Mouse (Mus musculus): ENCODE data around the gene Pilra.
"Not testable (repeated sequence)": the region's sequence is repeated elsewhere in the genome, so short reads cannot be mapped to it uniquely, and the experiment has no call there.

The Pilra gene

DNA sequence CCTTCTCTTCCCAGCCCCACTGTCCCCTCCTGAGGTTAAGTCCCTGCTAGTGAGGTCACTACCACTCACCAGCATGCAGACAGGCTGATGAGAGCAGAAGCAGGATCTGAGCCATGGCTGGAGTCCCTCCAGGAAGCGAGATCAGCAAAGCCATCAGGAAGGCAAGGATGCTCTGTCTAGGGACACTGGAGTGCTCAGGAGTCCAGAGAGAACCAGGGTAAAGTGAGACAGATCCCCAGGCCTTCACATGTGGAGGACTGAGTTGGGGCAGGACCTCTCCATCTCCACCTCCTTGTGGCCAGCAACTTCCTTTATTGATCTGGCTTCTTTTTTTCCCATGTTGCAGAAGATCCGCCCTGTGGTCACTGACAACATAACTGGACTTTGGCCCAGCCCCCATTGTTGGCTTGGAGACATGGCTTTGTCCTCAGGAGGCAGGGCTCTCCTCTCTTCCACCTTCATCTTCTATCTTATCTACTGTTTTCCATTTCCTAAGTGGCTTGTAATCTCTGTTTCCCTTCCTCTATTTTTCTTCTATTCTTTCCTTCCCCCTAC, at the start of gene Pilra:
Pilra (minus strand) TSS at position 316 of the 555 bp plus-strand sequence.
- DNase-seq = not testable (repeated sequence)

- no peak for DNase-seq
Measured at GRCm38 (mm10) chr5:137883345-137883744, 47.3 kb upstream of the Pilra start.

GRCm38 (mm10) chr5:137882922-137883321, 46.8 kb upstream of the Pilra start:
- no peak for DNase-seq

GRCm38 (mm10) chr5:137877860-137878259, 41.8 kb upstream of the Pilra start:
- no peak for DNase-seq

DNA sequence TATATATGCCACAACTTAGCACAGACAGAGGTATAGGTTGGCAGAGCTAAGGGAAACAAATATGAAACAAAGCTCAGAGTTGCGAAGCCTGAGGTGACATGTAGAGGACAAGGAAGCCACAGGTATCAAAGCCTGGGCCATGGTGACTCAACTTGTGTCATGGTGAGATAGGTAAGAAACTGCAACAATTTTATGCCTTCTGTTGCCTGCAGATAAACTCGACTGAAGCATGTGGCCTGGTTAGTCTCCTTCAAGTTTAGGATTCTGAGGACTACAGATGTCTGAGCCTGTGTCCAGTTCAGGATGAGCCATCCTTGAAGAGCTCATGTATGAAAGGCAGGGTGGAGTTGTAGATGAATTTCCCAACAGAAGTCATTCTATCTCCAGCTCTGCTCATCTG, 39.0 kb upstream of the Pilra start:
- DNase-seq = no peak

DNA sequence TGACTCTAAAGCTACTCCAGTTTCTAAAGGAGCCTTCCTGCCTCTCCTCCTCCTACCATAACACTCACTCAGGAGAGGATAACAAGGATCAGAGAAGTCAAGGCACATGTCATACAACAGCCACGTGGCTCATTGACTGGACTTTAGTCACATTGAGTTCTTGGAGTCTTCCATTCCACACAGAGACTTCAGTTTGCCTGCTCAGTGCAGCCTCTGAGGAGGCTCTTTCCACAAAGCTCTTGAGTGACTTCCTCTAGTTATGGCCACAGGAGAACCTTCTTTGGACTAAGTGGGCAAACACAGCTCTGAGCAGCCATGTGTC, 36.3 kb upstream of the Pilra start:
- DNase-seq = not testable (repeated sequence)

GRCm38 (mm10) chr5:137871644-137872380, 35.7 kb upstream of the Pilra start, which contains the start of gene Pilrb2:
Pilrb2 (minus strand) TSS chr5:137871815.
- DNase-seq = not testable (repeated sequence)

DNA sequence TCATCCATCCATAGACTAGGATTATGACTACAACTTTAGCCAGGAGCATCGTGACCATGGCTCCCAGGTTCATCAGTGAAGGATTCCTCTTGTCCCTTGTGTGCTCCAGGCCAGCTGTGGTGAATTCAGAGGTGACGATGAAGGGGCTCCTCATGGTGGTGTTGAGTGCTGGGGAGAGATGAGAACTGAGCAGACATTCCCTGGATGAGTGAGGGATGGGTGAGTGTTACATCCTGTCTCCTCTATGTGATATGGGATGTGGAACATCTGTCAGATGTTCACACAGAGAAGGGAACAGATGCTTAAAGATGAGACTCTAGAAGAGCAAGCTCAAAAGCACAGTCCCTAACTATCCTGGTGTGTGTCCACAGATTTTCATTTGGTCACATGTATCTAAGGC, 32.5 kb upstream of the Pilra start:
- DNase-seq = not testable (repeated sequence)

GRCm38 (mm10) chr5:137864008-137864407, 27.9 kb upstream of the Pilra start:
- not testable (repeated sequence) for DNase-seq

- not testable (repeated sequence) for DNase-seq
Measured at GRCm38 (mm10) chr5:137857960-137858710, 22.1 kb upstream of the Pilra start, which contains the start of gene Pilrb1. Pilrb1 (minus strand) TSS chr5:137858106.

GRCm38 (mm10) chr5:137856870-137857269, 20.8 kb upstream of the Pilra start:
- DNase-seq = not testable (repeated sequence)

DNA sequence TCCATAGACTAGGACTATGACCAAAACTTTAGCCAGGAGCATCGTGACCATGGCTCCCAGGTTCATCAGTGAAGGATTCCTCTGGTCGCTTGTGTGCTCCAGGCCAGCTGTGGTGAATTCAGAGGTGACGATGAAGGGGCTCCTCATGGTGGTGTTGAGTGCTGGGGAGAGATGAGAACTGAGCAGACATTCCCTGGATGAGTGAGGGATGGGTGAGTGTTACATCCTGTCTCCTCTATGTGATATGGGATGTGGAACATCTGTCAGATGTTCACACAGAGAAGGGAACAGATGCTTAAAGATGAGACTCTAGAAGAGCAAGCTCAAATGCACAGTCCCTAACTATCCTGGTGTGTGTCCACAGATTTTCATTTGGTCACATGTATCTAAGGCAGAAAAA, 18.8 kb upstream of the Pilra start:
- not testable (repeated sequence) for DNase-seq

DNA sequence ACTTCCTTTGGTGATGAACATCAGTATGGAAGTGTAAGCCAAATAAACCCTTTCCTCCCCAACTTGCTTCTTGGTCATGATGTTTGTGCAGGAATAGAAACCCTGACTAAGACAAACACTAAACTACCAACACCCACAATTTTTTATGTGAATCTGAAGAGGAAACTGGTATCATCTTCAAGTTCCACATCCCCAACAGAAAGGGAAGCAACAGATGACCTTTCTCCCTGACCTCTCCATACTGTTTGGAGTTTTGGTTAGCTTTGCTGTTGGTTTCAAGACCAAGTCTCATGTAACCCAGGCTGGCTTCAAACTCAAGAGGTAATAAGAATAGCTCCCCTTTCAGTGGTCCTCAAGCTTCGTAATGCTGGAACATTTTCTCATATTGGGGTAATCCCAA, 14.2 kb upstream of the Pilra start:
- not testable (repeated sequence) for DNase-seq

GRCm38 (mm10) chr5:137837110-137837509, 1.0 kb upstream of the Pilra start:
- DNase-seq = not testable (repeated sequence)

DNA sequence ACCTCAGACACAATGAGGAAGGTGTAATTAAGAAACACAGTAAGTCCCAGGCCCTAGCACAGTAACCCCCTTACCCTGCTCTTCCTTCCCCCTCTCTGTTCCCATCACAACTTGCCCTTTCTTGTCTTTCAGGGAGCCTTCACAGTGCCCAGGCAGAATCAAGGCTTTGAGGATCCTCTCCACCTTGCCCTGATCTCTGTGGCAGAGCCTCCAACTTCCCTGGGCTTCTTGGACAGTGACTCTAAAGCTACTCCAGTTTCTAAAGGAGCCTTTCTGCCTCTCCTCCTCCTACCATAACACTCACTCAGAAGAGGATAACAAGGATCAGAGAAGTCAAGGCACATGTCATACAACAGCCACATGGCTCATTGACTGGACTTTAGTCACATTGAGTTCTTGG, 530 bp upstream of the Pilra start:
- DNase-seq = no peak

GRCm38 (mm10) chr5:137833500-137833899, 2.6 kb downstream of the Pilra start:
- no peak for DNase-seq

DNA sequence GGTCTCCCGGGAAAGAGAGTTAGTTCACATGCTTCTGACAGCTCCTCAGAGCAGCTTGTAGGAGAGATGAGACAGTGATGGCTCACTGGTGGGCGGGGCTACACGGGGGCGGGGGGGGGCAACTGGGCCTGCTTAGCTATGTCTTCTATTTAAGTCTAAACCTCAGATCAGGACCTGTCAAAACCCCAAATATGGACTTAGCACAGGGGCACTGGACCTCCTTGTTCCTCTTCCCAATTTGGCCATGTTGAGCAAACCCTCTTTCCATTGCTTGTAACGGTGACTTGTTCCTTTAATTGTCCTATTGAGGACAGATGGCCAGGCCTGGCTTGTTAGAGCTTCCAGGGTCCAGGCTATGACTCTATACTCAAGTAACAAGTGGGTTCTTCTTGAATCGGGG, 4.6 kb downstream of the Pilra start:
- no peak for DNase-seq

- DNase-seq = no peak
Measured at GRCm38 (mm10) chr5:137831106-137831505, 5.0 kb downstream of the Pilra start.

DNA sequence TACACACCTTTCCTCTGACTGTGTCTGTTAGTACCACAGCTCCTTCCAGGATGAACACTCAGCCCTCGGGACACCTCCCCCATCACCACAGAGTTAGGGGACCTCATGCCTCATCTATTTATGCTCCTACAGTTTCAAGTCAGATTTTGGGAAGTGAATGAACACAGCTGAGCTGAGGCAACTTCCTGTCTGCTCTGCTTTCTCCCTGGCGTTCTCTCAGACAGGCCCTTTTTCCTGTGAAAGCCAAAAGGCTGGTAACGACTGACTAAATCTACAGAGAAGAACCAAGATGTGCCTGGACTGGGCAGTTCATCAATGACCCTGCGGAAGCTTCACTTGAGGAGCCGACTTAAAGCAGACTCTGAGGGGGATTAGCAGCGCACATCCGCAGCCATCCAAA, 5.8 kb downstream of the Pilra start:
- DNase-seq = no peak

DNA sequence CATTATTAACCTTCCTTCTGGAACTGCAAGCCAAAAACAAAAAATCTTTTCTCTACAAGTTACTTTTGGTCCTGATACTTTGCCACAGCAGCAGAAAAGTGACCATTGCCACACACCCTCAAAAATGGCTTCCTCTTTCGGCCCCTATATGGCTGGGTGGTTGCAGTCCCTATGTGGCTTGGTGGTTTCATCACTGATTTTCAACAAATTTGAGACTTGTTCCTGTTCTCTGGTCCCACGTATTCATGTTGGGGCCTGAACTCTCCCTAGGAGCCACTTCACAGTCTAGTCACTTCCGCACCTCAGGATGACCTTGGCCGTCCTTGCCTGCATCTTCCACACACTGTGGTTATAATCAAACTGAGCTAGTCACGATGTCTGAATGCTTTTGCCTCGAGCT, 7.4 kb downstream of the Pilra start:
- DNase-seq = no peak

DNA sequence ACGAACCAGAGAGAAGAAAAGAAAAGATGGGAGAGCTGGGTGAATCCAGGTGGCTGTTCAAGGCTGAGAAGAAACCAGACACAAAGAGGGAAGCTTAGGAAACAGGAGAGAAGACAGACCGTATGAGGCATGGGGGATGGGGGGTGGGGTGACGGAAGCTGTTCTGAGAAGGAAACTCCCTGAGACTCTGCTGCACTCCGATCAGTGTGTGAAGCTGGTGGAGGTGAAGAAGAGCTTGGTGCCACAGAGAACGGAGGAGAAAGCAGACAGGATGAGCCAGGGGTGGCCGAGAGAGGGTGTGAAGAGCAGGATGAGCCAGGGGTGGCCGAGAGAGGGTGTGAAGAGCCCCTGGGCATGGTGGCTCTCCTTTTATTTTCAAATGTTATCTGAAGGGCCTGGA, 9.7 kb downstream of the Pilra start:
- no peak for DNase-seq

GRCm38 (mm10) chr5:137825971-137826370, 10.1 kb downstream of the Pilra start:
- DNase-seq = no peak

- no peak for DNase-seq
Measured at GRCm38 (mm10) chr5:137825030-137825429, 11.1 kb downstream of the Pilra start.

DNA sequence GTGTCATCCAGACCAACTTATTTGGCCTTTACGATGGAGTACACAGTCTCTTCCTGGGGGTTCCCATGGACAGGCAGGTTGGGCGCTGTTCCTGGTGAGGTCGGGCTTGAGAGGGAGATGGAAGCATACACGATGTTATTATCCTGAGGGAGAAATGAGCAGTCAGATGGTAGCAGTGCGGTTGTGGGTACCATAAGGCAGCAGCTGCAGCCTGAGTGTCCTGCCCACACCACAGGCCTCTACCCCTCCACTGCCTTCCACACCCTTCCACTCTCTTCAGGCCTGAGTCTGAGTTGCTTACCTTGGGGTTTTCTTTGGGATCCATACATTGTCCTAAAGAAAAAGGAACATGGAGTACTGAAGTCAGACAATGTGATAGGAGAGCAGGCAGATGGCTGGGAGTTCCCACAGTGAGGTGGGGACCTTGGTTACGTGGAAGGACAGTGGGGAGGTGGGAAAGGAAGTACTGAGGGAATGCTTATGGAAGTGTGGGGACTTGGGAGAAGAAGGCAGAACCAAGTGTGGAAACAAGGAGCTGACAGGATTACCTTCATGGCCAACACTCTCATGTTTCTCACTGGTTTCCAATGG, 12.5 kb downstream of the Pilra start:
- DNase-seq = no peak
